Mouse (Mus musculus): Measurements from ENCODE around the gene Git1.

DNA sequence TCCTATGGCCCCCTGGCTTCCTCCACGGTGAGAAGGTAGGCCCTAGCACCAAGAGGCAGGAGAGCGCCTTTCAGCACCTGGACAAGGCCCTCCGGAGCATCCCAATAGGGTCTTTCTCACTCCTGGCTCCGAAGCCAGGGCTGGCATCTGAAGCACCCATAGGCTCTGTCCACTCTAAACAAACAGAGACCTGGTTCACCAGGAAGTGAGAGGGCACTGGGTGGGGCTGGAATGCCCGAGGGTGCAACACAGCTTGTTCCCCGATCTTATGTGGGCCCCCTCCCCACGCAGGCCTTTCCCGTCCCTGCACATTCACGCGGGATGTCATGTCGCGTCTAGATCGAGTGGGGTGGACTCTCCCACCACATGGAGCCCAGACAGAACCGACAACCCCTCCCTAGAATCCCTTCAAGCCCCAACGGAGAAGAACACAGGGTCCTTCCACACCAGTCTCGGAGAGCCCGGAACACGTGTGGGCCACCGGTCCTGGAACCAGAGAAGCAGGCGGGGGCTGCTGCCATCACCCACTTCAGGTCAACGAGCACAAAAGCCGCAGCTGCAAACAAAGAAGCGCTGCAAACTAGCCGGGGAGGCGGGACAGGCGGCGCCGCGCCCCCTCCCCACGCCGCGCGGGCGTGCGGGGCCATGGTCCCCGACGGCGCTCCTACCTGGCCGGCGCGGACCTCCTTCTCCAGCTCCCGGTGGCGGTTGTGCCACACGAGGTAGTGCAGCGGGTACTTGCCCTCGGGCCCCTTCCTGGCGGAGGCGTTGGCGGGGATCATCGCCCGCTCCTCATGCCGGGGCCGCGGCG lies 4.4 kb upstream of the Git1 start:
- TF ChIP-seq CTCF (IDR thresholded peaks at IDR 0.05; ENCODE audit: insufficient read depth, low read depth, low read length) = no peak
- no peak for TF ChIP-seq POLR2A (IDR thresholded peaks at IDR 0.05; ENCODE audit: insufficient read depth, low read depth, low read length)
